Mouse (Mus musculus): ENCODE data around the gene Ddx51.

Gene Ddx51

DNA sequence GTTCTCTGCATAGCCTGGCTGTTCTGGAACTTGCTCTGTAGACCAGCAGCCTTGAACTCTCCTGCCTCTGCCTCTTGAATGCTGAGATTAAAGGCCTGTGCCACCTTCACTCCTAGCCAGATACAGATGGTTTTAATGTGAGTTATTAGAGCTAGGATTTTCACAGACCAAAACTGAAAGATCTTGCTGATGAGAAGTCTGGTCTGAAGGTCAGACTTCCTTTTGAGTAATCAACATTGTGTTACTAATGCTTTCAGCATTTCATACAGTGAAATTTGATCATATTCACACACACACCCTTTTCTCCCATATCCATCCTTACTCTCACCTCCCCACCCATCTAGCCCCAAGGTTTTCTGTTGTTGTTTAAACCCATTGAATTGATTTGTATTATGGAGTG lies 6.4 kb downstream of the Ddx51 start:
- DNase-seq (ENCODE audit: low read depth, low spot score), result no peak

DNA sequence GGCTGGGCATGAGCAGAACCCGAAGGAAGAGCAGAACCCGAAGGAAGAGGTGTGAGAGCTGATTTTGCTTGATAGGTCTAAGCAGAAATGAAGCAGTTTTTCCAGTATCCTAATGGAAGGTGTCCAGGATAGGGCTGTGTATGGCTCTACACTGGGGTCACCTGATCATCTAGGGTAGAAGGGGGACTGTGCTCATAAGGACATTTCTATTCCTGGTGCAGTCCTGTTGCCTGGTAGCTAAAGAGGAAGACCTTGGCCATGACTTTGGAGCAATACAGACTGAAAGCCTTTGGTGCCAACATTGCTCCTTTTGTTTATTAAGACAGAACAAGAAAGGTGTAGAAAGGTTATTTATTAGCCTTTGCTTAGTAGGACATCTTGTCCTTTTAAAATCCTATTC lies 10.8 kb downstream of the Ddx51 start:
- DNase-seq (ENCODE audit: low read depth, low spot score), result no peak

DNA sequence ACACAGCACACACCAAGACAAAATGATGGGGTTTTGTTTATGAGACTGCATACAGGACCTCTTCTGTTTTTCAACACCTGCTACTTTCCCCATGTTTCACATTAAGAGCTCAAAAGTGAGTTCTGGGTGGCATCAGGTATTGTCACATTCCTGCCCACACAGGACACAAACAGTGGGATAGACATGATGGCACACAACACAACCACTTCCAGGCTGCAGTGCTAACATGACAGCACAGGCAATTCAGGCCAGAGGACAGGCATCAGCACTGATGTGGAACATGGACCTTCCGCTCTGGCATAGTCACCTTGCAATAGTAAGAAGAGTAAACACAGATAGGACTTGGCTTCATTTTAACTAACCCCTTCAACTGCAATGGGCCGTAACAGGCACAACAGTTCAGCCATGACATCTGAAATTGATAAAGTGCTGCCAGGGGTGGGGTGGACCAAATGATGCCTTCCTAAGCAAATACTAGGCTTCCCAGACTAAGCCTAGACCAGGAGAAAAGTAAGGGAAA lies 11.6 kb downstream of the Ddx51 start:
- no peak for DNase-seq (ENCODE audit: low read depth, low spot score)

DNA sequence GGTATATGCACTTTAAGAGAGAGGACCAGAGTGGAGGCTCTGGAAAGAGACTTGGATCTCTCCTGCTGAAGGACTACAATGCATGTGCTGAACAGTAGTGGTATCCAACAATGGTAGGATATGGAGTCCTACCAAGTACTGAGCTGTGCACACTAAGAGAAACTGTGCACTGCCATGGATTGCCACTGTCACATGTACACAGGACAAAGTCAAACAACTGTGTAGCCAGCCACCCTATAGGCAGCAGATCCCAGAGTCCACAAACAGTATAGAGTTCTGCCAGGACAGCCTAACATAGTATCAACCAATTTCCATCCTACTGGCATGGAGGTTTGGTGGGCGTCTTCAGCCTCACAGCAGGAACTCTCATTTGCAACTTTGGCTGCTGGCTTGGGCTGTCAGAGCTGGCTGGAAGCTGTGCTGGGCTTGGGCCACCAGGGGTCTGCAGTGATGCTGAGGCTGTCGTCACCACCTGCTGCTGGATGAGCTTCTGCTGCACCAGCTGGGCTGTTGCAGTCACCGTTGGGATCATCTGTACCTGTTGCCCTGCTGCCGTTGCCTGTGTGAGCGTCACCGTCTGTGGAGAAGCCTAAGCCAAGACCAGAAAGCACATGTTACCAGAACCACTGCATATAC lies 12.4 kb downstream of the Ddx51 start:
- DNase-seq (ENCODE audit: low read depth, low spot score), result no peak

DNA sequence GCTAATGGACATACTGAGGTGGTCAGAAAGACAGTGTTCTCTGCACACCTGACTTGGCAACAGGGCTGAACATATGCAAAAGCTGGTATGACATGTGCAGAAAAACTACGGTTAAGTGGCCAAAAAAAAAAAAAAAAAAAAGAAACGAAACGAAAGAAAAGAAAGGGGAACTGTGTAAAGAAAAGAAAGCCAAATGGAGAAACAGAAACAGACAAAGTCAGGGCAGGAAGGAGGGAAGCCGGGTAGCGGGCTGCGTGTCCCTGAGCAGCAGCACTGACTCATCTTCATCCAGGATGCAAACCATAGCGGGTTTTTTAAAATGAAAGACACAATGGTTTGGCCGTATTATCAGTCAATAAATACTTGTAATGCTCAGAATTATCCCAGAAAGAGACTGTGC lies 28.8 kb downstream of the Ddx51 start:
- DNase-seq (ENCODE audit: low read depth, low spot score), result no peak

DNA sequence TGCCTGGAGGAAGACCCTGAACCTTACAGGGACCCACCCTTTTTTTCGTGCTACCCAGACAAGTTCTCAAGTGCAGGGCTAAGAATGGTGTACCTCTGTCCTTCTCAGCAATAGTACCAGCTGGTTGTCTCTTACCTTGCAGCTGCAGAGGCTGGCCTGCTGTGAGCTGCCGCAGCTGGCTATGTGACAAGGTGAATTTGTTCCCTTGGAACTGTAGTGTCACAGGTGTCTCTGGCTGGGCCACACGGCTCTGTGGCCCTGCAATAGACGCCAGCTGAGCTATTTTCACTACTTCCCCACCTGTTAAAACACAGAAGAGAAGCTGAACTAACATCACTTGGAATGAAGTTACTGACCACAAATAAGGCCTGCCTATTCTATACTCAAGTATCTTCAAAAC lies 45.4 kb downstream of the Ddx51 start:
- no peak for DNase-seq (ENCODE audit: low read depth, low spot score)

DNA sequence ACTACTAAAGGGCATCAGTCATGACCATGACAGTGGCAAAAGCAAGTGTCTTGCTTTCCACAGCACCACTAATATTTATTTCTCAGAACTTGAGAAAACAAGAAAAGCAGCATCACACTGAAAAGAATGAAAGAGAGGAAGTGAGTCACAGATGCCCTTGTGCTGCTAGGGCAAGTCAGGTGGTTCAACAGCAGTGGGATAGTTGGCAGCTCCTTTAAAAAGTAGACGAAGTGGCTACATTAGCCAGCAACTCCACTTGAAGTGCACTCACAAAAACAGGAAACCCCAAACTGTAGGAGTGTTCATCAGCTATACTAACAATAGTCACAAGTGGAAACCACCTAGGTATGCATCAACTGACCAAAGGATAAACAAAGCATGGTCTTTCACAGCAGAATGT lies 50.8 kb downstream of the Ddx51 start:
- DNase-seq (ENCODE audit: low read depth, low spot score), result no peak

DNA sequence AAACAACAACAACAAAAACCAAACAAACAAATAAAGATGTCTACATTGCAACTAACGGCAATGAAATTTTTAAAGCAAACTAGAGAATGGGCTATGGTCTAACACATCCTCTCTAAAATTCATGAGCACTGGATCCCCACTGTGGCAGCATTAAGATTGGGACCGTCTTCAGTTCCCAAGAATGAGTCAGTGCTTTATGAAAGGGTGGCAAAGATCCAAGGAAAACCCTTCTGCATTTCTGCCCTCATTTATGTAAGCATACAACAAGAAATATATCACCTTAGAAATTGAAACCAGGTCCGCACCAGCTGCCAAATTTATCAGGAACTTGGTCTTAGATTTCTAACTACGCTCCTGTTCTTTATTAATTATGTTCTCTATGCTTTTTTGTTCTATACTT lies 56.0 kb downstream of the Ddx51 start:
- DNase-seq (ENCODE audit: low read depth, low spot score), result no peak
